Mouse (Mus musculus) yolk sac, embryonic 10.5 days (tissue): ENCODE measurements around the gene Zswim8.
"Not testable (repeated sequence)": the region's sequence is repeated elsewhere in the genome, so short reads cannot be mapped to it uniquely, and the experiment has no call there.

Source experiments
- DNase-seq: peaks from one replicate; pipeline ENCODE4 v3.0.0-alpha.2; 2017; ENCODE audit warnings: low spot score

Gene Zswim8

DNA sequence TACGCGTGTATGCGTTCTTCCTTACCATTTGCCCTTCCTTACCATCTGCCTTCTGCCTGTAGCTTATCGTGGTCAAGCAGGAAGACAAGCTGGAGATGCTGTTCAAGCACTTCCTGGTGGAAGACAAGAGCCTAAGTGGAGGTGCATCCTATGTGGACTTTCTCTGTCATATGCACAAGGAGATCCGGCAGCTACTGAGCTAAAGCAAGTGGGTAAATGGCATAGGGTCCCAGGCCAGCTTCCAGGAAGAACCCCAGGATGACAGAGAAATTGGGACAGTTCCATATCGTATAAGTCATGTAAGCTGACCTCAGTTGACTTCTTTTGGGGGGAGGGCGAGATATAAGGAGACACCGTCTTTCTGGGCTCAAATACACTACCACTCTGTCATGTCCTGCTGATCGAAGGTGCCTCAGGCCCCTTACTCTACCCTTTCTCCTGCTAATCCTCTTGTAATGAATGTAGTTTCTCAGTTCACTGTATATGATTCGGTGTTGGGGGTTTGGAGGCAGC lies 13.7 kb upstream of the Zswim8 start:
- DNase-seq = no peak

DNA sequence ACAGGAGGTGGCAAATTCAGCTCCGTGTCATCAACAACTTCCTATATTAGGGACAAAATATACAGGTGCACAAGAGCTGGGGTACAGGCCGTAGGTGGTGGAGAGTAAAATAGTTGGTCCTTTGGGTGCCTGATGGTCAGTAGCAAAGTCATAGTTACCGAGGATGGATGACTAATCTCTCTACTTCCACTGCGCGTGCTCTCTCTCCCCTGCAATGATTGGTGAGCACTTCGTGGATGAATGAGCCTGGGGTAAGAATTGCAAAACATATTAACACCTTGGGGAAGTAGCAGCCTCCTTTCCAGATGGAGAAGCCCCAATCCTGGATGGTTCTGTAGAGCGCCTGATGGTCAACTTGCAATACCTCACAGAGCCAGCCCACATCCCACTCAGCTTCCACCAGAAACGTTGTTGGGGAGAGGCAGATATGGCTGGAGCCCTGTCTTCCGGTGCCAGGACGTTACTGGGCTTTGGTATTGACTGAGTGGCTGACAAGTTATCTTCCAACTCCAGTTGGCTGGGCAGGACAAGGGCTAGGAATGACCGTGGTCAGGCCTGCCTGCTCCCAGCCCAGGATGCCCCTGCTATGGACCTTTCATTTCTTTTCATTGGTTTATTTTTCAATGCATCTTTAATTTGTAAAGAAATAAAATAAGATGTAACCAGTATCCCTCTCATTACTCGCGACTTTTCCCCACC lies 13.0 kb upstream of the Zswim8 start:
- DNase-seq = no peak

DNA sequence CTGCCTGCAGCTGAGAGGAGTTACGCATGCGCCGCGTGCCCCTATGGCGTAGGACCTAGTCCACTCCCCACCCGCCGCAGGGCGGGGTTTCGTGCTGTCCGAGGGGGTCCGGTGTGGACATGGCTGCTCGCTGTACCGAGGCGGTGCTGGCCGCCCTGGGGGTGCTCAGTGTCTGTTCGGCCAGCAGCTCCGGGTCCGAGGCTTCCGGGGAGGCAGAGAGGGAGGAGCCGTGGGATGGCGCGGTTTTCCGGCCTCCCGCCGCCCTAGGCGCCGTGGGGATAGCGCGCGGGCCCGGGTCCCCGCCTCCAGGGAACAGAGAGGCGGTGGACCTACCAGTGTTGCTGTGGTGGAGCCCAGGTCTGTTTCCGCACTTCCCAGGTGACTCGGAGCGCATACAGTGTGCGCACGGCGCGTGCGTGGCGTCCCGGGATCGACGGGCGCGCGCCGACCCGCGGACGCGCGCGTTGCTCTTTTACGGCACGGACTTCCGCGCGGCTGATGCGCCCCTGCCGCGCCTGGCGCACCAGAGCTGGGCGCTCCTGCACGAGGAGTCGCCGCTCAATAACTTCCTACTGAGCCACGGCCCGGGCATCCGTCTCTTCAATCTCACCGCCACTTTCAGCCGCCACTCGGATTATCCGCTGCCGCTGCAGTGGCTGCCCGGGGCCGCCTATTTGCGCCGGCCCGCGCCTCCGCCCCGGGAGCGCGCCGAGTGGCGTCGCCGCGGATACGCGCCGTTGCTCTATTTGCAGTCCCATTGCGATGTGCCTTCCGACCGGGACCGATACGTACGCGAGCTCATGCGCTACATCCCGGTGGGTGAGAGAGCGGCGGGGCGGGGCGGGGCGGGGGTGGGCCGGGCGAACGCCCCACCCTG lies 12.2 kb upstream of the Zswim8 start, which contains the start of gene Fut11:
Gene Fut11 (plus strand): TSS at position 85 of the 877 bp plus-strand sequence.
- DNase-seq = peak; percentile 92

DNA sequence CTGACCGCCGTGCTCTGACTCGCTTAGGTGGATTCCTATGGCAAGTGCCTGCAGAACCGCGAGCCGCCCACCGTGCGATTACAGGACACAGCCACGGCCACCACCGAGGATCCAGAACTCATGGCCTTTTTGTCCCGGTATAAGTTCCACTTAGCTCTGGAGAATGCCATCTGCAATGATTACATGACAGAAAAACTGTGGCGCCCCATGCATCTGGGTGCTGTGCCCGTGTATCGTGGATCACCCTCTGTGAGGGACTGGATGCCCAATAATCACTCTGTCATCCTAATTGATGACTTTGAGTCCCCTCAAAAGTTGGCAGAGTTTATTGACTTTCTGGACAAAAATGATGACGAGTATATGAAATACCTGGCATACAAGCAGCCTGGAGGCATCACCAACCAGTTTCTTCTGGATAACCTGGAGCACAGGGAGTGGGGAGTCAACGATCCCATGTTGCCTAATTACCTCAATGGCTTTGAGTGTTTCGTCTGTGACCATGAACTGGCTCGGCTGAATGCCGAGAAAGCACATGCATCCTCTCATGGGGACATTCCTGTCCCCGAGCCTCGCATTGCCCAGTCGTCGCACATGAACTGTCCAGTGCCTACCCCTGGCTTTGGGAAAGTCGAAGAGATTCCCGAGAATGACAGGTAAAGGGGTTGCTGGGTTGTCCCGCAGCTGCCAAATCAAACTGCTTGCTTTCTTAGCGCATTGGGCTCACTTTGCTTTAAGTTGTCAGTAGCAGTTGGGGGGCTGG lies 11.4 kb upstream of the Zswim8 start:
- no peak for DNase-seq

DNA sequence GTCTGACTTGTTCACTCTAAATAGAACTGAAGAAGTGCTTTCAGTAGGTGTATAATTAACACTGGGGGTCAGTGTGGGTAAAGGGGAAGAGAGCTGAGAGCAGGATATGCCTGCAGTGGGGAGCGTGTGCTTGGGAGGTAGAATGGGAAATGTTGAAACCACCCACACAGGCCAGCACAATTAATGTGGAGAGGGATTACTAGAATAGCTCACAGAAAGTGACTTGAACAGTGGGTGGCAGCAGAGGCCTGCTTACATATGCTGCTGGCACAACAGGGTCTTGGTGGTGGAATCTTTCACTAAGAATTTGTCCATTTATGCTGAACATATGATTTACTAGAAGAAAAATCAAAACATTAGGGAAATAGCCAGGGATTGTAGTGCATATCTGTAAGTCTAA lies 10.4 kb upstream of the Zswim8 start:
- DNase-seq = no peak

DNA sequence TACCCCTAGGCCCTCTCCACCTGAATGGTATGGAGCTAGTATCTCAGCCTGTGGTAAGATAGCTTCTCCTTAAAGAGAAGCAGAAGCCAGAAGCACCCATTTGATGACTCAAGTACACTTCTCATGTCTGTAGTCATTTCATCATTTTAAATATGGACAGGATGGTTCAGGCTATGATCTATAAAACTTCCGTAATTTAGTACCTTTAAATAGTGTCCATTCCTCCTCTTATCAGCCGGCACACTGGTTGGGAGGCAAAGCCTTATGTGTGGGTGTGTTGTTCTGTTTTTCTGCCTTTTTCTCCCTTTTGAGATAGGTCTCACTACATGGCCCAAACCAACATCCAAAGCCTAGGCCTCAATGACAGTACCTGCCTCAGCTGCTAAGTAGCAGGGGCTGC lies 8.8 kb upstream of the Zswim8 start:
- DNase-seq = no peak

DNA sequence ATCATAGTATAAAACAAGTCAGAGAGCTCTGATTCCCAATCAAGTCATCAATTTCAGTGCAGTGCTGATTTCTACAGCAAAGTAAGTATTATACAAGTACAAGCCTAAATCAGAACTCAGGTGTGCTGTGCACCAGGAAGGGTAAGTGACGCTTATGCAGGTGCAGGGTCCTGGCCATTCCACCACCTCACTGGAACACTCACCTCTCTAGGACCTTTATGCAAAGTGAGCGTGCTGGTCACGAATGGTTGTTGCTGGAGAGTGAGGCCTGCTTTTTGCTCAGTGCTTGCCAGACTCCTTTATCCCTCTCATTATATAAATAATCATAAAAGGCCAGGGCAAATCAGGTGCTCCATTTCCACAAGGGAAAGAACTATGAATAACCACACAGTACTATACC lies 7.0 kb upstream of the Zswim8 start:
- DNase-seq = no peak

DNA sequence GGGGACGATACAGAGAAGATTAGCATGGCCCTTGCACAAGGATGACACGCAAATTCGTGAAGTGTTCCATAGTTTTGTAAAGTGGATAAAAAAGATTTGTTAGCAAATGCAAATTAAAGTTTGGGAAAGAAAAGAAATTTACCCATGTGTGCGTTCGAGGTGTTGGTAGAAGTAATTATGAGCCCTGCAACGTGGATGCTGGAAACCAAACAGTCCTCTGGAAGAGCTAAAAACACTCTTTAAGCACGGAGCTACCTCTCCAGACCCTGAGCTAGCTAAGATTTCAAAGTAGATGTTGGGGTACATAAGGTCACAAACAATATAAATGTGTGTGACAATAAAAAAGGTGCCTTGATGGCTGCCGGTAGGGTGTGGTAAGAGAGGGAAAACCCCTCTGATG lies 5.8 kb upstream of the Zswim8 start:
- no peak for DNase-seq

DNA sequence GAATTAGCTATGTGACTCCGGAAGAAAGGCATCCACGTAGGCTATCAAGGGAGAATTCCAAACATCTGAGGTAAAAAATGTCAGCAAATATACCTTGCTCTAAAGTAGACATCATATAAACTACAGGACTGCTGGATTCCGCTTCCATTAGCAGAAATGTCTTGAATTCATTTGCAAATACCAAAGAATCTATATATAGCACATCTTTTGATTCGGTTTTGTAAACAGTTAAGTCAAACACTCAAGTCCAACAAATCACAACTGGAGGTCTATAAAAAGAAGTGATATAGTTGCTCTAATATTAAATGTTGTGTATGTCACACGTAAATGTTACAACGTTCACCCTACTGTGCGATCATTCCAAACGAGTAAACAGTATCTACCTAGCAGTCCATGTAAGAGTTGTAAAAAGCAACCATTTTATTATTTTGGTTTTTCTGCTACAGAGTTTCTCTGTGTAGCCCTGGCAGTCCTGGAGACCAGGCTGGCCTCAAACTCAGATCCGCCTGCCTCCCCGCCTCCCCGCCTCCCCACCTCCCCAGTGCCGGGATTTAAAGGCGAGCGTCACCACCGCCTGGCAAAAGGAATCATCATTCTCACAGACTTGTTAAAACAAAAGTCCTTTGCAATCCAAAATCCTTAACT lies 5.1 kb upstream of the Zswim8 start:
- DNase-seq = no peak

DNA sequence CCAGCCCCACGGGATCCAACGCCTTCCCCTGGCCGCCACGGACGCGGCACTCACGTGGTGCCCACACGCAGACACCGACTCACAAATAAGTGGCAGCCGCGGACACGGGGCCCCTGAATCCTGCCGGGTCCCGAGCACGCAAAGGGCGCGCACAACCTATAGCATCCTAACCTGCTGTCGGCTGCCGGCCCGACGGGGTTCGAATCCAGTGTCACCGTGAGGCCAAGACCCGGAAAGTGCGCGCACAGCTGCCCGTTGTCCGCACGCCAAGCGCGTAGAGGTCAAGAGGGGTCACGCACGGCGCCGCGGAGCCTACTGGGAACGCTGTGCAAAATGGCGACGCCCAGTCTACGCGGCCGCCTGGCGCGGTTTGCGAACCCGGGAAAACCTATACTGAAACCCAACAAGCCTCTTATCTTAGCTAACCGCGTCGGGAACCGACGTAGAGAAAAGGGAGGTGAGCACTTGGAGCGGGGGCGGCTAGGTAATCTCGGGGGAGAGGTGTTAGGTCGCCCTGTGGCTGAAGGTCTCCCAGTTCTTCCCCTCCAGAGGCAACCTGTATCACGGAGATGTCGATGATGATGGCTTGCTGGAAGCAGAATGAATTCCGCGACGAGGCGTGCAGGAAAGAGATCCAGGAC lies 4.5 kb upstream of the Zswim8 start, which contains the start of gene Chchd1:
Gene Chchd1 (plus strand): TSS at position 266 of the 641 bp plus-strand sequence.
- DNase-seq = peak; percentile 91

DNA sequence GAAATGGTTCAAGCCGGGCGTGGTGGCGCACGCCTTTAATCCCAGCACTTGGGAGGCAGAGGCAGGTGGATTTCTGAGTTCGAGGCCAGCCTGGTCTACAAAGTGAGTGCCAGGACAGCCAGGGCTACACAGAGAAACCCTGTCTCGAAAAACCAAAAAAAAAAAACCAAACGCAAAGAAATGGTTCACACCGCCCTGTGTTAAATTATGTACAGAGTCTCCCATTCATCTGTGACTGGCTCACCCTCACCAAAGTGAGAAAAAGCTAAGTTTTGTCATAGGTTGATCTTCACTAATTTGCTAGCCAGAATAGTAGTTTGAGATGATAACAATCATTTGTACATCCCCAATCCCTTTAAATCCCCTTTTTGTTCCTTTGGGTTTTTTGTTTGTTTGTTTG lies 3.9 kb upstream of the Zswim8 start:
- DNase-seq = not testable (repeated sequence)

DNA sequence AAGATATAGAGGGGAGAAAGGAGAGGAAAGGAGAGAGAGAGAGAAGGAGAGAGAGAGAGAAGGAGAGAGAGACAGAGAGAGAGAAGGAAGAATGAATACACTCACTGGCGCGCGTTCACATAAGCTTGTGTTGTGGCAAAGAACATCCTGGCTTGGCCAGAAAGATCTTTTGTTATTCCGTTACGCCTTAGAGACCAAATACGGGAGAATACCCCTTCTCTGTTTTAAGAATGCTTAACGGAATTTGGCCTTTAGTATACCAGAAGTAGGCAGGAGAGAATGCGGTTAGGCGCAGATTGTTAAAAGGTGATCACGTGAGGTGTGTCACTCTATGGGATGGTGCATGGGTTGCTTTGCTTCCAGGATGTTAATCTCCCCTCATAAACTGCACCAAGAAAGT lies 887 bp downstream of the Zswim8 start:
- no peak for DNase-seq

DNA sequence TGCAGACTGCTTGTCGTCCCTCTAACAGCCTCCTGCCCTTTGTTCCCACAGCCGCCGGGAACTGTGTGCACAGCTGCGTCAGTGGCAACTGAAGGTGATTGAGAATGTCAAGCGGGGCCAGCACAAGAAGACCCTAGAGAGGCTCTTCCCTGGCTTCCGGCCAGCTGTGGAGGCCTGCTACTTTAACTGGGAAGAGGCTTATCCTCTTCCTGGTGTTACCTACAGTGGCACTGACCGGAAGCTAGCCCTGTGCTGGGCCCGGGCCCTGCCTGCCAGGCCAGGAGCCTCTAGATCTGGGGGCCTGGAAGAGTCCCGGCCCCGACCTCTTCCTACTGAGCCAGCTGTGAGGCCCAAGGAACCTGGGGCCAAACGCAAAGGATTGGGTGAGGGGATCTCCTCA lies 6.5 kb downstream of the Zswim8 start:
- peak; percentile 65 for DNase-seq

DNA sequence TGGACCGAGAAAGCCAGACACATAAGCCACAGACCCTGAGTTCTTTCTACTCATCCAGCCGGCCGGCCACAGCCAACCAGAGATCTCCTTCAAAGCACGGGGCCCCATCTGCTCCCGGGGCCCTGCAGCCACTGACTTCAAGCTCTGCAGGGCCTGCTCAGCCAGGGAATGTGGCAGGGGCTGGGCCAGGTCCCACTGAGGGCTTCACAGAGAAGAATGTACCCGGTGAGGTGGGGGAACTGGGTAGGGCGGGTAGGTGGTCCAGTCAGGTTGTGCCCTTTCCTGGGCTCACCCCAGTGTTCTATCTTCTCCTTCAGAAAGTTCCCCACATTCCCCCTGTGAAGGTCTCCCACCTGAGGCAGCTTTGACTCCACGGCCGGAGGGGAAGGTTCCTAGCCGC lies 11.1 kb downstream of the Zswim8 start:
- no peak for DNase-seq

DNA sequence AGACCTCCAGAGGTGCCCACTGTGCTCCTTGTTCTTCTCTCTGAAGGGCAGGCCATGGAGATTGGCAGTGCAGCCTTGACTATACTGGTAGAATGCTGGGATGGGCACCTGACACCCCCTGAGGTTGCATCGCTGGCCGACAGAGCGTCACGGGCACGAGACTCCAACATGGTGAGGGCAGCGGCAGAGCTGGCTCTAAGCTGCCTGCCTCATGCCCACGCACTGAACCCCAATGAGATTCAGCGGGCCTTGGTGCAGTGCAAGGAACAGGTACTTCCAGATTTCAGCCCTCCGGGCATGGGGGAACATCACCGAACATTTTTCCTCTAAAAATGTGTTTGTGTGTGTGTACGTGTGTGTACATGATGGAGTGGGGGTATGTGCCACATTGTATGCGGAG lies 12.4 kb downstream of the Zswim8 start:
- DNase-seq = no peak

DNA sequence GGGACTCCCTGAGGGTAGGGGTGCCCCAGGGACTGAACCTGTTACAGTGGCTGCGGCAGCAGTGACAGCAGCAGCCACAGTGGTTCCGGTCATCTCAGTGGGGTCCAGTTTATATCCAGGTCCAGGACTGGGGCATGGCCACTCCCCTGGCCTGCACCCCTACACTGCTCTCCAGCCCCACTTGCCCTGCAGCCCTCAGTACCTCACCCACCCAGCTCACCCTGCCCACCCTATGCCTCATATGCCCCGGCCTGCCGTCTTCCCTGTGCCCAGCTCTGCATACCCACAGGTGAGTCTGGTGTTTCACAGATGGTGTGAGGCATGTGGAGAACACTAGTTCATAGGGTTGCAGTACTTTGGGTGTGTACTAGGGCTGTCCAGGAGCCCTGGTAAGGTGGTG lies 14.0 kb downstream of the Zswim8 start:
- DNase-seq = no peak

DNA sequence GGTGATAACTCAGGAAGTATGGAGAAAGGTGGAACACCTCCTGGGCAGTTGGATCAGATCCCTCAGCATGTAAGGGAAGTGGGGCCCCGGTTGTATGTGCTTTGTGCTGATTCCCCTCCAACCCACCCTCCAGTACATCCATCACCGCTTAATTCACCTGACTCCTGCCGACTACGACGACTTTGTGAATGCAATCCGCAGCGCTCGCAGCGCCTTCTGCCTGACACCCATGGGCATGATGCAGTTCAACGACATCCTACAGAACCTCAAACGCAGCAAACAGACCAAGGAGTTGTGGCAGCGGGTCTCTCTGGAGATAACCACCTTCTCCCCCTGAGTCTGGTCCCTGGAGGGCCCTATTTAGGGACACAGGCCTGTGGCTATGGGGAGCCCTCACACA lies 15.7 kb downstream of the Zswim8 start:
- DNase-seq = no peak

DNA sequence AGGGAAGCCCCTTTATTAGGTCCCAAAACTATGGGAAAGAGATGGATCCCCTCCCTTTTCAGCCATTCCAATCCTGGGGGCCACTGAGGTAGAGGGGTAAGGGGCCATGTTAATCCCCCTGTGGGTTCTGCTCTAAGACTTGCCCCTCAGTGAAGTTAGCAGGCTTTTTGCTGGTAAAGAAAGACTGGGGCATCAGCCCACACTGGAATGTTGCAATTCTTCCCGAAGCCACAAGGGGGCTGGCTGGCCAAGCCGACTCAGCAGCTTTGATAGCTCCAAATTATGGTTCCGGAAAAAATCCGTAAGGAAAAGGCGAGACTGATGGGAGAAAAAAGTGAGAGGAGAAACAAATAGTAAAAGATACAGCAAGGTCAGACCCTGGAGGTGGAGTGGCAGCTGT lies 16.7 kb downstream of the Zswim8 start:
- peak; percentile 36 for DNase-seq

DNA sequence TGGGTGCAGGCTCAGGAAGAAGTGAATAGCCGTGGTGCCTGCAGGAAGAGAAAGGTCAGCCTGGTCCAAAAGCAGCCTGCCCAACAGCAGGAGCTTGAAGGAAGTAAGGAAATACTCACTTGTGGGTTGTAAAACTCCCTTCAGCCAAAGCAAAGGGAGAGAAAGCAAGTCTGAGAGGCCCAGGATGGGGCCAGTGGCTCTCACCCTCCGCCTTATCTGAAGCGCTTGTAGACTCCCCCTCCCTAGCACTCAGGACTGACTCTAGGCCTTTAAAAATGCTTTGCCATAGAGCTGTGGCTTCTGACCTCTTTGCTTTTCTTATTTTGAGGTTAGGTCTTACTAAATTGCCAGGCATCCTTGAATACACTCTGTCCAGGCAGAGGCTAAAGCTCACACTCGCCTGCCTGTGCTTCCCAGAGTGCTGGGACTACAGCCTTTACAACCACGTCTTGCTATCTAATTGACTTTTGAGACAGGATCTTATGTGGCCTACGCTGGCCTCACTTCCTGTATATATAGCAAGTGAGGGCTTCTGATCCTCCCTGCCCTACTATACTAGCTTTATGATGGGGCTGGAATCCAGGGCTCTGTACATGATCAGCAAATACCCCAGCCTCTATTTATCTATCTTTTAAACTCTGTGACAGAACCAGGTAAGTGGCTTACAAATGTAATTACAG lies 18.4 kb downstream of the Zswim8 start:
- DNase-seq = no peak

DNA sequence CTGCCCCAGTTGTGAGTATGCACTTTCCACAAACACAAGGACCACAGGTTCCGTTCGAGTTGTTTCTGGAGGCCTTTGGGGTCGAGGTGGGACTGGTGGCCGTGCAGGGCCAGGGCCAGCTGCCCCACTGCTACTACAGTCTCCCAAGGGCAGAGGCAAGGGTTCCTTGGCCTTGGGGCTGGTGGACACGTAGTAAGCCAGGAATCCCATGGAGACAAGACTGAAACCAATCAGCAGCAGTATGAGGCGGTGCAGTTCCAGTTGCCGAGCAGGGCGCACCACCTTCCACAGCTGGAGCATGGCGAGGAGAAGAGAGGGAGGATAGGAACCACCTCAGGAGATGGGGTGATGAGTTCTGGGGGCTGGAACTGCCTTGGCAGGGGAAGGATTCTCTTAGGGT lies 22.5 kb downstream of the Zswim8 start:
- DNase-seq = no peak
